Mouse (Mus musculus) cerebellum, postnatal 4 days (tissue): ENCODE measurements around the gene F11r.

ENCODE experiments used
- DNase-seq, 2 experiments: peaks; one replicate each; pipeline ENCODE4 v3.0.0; 2022; ENCODE audit warnings: low spot score in 2 of 2, mixed read lengths in 1 of 2

Gene F11r

DNA sequence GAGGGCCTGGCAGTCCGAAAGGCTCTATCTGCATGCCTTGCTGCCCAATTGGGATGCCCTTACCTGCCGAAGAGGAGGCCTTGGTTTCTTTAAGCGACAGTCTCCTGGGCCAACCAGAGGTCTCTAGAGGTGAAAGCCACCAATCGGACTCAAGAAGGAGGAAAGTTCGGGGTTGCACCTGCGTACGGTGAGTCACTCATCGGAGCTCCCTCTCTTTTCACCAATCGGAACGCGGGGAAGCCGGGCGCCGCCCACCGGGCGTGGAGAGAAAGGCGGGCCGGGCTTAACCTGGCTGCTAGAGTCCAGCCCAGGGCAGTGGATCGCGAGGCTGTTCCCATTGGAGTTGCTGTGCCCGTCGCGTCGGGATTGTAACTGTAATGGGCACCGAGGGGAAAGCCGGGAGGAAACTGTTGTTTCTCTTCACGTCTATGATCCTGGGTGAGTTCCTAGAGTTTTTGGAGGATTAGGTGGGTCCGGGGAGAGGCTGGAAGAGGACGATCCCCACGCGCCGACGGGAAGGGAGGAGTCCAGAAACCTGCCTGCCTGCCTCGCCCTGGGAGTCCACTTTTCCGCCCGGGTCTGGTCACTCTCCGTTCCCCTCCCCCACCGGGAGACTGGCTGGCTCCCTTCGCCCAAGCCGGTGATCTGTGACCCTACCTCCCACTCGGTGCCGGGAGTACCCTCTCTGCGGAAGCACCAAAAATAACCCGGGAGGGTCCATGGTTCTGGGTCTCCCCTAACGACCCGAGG lies at the start of gene F11r:
F11r (plus strand) TSS at position 272 of the 750 bp plus-strand sequence.
- DNase-seq: peak in 1 of 2 experiments; percentile 42

DNA sequence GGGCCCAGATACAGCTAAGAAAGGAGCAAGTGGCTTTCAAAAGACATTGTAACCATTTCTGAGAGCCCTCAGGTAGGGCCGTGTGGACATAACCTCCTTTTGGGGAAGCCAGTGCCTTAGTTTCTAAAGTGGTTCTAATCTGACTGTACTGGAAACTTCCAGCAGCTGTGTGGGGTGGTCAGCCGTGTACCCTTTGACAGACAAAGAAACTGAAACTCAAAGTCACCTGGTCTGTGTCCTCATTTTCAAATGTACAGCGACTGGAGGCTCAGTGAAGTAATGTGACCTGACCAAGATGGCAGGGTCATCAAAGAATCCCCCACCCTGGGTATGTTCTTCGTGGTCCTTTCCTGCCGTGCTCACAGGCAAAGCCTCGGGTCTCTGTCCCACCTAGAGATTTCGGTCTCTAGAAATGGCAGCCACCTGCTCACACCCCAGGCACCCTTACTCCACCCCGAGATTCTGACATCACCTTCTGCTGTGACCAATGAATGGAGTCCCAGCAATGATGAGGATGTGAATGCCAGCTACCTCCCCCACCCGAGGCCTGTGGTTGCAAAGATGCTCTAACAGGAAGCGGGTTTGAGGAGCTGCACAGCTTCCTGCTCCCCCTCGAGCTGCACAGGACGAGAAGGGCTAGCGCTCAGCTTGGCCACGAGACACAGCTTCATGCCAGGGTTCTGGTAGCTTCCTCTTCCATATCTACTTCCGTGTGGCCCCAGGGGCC lies 48.8 kb upstream of the F11r start, which contains the start of gene Arhgap30:
Arhgap30 (plus strand) TSS at position 579 of the 727 bp plus-strand sequence.
- DNase-seq: no peak

DNA sequence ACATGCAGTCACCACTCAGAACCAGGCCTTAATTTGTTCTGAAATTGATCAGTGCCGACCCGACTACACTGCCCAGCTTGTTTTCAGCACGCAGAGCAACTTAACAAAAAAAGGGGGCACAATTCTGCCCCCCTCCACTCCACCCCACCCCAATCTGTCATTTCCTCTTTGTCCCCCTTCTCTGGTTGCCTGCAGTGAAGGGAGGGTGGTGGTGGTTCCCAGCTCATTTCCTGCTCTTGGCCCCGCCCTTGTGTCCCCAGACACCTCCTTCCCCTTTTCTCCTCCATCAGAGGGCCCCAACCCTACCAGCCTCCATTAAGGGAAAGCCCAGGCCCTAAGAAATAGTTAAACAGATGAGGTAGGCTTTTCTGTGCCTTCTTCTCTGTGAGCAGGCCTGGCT lies 47.2 kb upstream of the F11r start:
- DNase-seq: no peak

DNA sequence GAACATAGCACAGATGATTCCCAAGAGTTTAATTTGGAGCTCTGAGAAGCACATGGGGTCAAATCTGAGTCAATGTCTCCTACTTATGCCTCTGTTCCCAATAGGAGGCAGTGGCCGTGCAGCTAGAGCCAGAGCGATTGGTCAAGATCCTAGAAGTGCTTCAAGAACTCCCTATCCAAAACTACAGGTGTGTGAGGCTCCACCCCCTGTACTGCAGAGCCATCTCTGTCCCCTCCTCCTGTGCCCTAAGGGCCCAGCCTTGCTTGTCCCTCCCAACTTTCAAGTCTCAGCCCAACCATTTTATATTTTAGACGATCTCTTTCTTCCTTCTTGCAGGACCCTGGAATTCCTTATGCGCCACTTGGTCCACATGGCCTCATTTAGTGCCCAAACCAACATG lies 35.5 kb upstream of the F11r start:
- no peak for DNase-seq

DNA sequence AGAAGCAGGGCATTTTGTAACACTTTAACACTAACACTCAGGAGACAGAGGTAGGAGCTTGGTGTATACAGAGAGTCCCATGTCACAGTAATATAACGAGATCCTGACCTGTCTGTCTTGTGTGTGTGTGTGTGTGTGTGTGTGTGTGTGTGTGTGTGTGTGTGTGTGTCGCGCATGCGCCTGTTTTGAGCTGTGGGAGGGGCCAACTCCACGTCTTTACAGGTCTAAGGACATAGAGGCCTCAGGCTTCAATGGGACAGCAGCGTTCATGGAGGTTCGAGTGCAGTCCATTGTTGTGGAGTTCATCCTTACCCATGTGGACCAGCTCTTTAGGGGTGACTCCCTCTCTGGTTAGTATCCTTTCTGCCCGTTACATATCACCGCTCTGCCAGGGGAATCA lies 34.3 kb upstream of the F11r start:
- no peak for DNase-seq

DNA sequence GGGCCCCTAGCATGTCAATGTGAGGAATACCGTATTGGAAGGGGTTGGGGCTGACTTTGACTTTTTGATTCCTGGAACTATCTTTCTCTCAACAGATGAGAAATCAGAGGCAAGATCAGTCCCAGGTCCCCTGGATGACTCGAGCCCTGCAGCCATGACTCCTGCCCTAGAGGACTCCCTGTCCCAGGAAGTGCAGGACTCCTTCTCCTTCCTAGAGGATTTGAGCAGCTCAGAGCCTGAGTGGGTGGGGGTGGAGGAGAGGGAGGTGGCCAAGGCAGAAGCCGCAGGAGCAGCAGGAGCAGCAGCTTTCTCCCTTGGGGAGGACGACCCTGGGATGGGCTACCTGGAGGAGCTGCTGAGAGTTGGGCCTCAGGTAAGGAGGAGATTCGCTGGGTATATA lies 30.1 kb upstream of the F11r start:
- DNase-seq: no peak

DNA sequence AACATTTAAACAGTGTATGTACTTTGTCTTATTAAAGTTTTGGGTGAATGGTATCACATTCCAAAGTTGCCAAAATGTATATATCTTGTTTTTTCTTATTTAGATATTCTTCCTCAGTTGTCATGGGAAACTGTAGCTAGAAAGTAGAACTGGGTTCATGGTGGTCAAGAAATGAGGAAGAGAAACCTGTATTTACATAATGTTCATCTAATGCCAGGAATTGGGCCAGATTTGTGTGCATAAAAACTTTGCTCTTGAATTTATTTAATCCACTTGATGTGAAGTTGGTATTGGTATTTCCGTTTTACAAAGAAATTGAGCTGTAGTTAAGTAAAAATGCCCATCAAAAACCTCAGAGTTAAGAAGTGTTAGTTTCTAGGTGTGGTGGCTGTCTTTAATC lies 27.1 kb upstream of the F11r start:
- no peak for DNase-seq

DNA sequence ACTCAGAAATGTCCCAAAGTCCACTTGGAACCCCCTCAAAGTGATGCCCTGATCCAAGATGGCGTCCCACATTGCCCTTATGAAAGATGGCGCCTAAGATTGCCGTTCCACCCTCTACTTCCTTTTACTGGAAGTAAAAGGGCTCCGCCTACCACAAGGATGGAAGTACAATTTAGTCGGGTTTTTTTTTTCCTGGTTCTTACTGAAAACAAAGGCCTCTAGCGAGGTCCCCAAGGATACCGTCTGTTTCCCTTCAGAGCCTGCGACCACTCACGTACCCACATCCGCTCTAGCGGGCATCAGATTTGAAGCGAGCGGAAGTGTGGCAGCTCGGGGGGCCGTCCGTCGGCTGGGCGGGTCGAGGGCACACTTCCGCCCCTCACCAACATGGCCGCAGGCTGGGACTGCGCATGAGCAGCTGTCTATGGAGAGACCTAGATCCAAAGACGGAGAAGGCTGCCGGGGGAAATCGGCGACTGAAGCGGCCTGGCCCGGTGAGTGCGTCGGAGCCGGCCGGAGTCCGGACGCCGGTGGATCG lies 26.3 kb upstream of the F11r start, which contains the start of gene Usf1:
Usf1 (plus strand) TSS at position 367 of the 538 bp plus-strand sequence.
- DNase-seq: peak; percentile 76 to 93

DNA sequence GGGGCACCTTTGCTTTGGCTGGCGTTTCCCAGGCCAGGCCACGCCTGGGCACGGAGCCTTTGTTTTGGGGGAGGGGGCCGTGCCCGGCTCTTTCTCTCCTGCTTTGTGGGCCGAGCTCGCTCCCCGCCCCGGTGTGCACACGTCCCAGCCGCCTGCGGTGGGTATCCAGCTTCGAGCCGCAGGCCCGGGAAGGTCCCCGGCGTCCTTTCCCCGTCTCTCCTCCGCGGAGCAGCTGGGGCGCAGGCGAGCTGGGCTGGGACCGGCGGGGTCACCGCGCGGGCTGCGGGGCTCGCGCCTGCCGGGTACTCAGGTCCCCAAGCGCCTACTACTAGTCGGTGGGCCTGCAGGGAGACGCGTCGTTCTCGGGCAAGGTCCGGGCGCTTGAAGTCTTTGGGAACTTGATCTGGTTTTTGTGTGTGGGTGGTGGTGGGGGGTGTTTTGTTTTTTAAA lies 25.8 kb upstream of the F11r start:
- no peak for DNase-seq

DNA sequence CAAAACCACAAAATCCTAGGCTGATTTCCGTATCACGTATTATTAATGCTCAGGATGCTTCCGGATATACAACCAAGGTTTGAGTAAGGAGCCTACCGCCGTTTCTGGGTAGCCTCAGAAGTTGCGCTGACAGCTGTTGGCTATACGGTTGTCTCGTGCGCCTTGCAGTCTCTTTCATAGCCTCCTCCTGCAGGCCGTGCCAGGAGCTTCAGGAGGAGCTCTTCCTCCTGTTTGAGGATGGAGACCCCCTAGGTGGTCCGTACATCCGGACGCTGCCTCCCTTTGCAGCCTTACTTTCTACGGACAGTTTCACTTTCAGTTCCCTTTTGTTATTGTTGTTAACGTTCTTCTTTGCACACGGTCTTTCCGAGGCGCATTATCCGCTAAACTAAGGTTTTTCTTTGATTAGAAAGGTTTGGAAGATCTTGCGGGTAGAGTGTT lies 25.3 kb upstream of the F11r start:
- DNase-seq: peak in 1 of 2 experiments; percentile 32

DNA sequence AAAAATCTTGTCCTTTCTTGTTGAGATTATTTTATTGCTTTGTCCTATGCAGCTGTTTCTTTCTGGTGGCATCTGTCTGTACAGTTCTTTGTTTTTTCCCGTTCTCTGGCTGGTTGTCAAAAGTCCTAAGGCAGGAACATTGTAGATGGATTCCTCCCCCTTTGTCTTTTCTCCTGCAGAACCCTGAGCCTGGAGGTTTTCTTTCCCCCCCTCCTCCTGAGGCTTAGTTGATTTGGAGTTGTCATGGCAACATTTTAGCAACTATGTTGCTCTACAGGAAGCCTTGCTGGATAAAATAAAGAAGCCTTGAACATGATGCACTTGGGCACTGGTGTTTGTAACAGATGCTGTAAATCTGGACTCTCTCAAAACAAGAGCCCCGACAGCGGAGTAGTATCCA lies 24.9 kb upstream of the F11r start:
- no peak for DNase-seq

DNA sequence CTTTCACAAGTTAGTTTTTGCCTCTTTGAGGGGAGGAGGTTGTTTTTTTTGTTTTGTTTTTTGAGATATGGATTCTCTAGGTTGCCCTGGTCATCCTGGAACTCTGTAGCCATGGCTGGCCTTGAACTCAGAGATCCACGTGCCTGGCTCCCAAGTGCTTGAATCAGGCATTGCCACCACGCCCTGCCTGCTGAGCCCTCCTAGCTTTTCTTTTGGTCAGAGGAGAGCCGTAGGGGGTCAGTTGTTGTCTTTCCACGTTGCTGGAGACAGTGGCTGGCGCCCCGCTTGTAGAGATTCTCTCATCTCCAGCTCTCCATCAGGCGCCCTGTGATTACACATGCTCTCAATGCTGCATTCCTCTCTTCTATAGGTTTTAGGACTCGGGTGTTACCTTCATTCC lies 23.7 kb upstream of the F11r start:
- no peak for DNase-seq

DNA sequence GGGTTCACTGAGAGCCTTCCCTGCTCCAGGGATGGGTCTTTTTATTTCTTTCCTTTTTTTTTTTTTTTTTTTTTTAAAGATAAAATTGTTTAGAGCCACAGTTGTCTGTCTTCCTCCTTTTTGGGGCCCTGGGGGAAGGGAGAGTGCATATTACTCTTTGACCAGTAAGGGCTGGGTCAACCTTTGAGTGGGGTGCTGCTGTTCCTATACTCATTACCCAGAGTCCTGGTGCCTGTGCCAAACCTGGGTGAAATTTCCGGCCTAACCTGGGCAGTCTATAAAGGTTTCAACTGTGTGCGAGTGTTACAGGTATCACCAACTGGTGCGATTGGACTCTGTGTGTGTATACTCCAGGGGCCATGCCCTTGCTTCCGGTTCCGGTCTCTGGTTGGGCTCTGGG lies 18.7 kb upstream of the F11r start, which contains the start of gene Tstd1:
Tstd1 (plus strand) TSS at position 213 of the 400 bp plus-strand sequence.
- no peak for DNase-seq

DNA sequence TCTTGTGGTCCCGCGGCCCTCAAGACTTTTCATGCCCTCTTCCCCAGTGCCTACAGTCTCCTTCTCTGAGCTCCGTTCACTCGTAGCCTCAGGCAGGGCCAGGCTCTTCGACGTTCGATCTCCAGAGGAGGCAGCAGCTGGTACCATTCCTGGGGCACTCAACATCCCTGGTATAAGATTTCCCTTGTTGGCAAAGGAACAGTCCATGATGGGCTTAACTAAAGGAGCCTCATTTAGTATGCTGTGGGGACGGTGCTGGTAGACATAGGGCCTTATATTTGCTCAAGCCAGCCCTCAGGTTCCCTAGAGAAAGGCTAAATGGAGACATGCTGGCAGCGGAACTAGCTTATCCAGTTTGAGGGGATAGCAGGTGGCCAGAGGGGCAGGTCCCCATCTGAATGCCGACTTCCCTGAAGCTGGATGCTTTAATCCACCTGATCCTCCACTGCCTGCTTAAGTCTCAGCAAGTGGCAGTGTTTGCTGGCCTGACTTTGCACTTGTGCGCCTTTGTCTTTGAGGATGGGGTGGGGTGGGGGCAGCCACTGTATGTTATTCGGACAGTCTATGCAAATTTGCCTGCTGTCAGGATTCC lies 17.9 kb upstream of the F11r start:
- DNase-seq: no peak

DNA sequence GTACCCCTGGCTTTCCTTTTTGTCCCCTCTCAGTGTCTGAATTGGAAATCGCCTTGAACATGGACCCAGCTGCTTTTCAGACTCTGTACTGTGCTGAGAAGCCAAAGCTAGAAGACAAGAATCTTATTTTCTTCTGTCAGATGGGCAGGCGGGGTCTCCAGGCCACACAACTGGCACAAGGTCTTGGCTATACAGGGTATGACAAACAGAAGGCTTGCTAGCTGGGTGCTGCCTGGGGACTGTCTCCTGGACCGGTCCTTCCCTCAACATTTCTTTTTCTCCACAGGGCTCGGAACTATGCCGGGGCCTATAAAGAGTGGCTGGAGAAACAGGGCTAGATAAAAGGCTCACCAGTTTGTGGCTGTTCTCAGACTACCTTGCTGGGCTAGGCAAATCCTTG lies 17.4 kb upstream of the F11r start:
- no peak for DNase-seq

DNA sequence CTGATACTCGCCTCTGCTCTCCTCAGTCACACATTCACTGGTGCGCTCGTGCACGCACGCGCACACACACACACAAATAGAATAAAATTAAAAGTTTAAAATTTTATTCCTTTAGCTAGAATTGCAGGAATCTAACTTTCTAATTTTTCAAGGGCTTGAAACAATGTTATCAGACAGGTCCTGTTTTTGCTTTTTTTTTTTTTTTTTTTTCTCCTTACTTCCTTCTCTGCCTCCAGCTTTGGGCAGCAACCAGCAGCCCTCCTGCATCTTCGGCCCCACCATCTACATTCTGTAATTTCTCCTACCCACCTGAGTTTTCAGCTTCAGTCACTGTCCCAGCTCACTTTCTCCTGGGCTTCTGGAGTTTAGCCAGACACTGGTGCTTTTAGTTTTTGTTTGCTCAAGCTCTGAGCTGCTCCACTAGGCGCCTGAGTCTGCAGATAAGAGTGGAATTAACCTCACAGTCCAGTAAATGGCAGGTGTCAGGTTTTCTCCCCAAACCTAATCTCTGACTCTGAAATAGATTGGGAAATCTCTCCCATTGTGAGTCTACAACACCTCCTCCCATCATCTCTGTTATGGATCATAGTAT lies 14.7 kb upstream of the F11r start:
- no peak for DNase-seq

DNA sequence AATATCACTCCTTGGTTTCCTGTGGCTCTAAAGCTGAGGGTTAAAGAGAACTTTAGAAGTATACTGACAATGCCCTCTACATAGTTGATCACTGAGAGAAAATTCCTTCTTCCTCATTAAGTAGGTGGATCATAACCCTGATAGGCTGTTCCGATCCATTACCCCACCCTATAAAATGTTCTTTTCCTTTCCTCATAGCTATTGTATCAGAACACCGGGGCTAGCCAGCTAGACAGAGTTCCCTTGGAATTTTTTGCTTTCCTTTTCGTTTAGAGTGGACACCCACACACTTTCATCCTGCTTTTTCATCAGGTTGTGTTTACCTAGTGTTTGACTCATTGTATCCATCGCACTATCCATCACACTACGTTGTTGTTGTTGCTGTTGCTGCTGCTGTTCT lies 12.7 kb upstream of the F11r start:
- no peak for DNase-seq

DNA sequence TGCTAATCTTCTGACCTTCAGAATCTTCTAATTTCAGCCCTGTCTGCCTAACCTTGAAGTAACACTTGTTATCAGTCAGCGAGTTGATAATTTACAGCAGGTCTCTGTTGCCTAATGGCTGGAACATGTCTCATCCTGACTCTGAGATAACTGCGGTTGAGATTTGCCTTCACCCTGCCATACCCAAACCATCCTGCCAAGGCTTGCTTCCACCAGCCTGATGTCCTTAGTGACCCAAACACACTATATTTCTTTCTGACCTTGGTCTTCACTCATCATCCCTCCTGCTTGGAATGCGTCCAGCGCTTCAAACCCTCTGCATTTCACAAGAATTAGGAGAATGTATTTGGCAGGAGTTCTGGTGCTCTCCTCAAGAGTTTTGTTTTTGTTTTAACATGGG lies 12.2 kb upstream of the F11r start:
- no peak for DNase-seq

DNA sequence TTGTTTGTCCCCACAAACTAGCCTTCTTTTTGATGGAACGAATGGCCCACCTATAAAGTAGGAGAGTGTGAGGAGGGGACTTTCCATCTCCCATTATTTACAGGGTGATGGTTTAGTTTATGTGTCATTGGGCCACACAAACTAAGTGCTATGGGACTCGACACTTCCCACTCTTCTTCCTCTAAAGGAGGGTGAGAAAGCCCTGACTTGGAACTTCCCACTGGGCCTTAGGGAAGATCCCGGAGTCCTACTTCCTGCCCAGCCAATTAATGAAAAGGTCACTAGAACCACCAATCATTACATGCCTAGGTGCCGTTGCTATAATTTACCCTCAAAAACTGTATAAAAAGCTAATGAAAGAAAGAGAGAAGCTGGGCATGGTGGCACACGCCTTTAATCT lies 5.2 kb upstream of the F11r start:
- no peak for DNase-seq

DNA sequence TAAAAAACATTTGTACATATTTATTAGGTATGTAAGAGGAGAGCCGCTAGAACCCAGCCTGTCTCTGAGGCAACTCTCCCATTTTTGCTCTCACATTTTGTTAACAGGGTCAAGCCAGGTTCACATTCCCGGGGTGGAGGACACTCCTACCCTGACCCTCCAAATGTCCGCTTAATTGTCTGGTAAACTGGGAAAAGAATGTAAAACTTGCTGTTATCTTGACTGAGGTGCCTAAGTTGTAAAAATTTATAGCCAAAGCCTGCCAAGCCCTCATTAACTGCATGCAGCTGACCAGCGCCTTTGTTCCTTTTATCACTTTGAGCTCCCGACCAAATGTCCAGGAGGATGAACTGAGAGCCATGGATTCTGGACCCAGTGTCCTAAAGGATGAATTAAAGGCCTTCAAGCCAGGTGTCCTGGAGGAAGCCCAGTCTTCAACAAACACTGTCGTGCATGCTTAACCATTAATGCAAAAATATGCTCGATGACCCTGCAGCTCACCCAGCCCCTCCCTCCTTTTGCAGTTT lies 2.0 kb upstream of the F11r start:
- DNase-seq: no peak

DNA sequence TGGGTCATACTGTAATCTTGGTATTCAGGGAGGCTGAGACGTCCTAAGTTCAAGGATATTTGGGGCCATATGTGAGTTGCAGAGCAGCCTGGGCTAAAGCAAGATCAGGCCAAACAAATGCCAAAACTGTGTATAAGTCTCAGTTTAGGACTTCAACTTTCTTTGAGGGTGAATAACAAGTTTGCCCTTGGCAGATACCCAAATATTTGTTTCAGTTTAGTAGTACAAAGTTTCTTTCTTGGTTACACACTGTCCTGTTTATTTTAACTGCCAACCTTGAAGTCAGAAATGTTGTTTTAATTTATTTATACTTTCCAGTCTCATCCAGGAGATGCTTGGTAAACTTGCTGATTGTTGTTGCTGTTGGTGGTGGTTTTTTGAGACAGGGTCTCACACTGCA lies 1.4 kb upstream of the F11r start:
- no peak for DNase-seq
